Mouse (Mus musculus): ENCODE results near the gene Hoxa2. TPM values are rescaled to one million over a fixed set of nuclear protein-coding genes. Genes with fewer than 3 reads are reported as not detected.

The Hoxa2 gene
- total and polyA plus RNA-seq, 3 experiments, result 0.11 to 0.84 (median 0.21) TPM

DNA sequence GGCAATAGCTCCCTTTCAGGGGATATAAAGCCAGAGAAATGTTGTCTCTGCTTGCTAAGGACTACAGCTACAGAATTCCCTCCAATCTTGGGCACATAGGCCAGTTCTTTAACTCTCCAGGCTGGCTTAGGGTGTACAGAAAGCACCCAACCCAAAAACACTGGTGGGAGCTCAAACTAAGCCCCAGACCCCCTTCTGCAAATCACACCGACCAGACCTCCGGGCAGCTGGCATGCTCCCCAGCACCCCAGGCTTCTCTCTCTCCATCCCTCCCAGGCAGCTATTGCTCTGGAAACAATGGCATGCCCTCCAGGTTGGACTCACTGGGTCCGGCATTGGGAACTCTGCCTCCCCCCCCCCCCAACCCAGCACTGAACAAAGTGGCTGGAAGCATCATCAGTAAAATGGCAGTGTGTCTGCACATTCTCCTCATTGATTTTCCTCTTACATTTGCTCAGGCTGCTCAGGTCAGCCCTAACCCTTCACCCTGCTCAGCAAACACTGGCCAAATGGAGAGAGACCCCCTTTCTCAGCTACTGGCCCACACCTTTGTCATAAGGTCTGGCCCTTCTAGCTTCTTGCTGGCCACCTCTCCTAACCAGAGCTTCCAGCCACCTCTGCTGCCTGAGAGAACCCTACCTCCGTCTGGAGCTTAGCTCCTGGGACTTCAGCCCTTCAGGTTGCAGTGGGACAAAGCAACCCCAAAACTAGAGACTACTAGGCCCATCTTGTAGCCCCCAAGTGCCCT lies 14.5 kb upstream of the Hoxa2 start:
- Histone ChIP-seq H3K4me3 (no peak overlapping the region), H3K36me3 (ENCODE audit: control insufficient read depth, insufficient read depth, low read length) (no peaks in the 10 kb centered on the region), H3K27ac (peak overlapping the region; percentile 26), H3K9ac (ENCODE audit: low read depth, low read length) (no peak overlapping the region), H3K79me2 (replicated peaks; ENCODE audit: control insufficient read depth, insufficient read depth, low read length) (no peaks in the 10 kb centered on the region), H3K4me1 (ENCODE audit: control insufficient read depth, insufficient read depth, low read length) (no peaks in the 10 kb centered on the region), H3K27me3 (ENCODE audit: control insufficient read depth, insufficient read depth, low read length) (peaks cover 12% of the 10 kb centered on the region)
- 13% methylated on average over 4 of the region's 4 CpGs for WGBS
- DNase-seq, result no peak
- intact Hi-C loops (cut with DNase I), result no loop called here
- TF ChIP-seq CTCF (IDR thresholded peaks at IDR 0.05) (no peak), EP300 (IDR thresholded peaks at IDR 0.05; ENCODE audit: insufficient read depth, low read depth, low read length) (no peak), POLR2A (IDR thresholded peaks at IDR 0.05; ENCODE audit: insufficient read depth, low read depth, low read length) (no peak)

DNA sequence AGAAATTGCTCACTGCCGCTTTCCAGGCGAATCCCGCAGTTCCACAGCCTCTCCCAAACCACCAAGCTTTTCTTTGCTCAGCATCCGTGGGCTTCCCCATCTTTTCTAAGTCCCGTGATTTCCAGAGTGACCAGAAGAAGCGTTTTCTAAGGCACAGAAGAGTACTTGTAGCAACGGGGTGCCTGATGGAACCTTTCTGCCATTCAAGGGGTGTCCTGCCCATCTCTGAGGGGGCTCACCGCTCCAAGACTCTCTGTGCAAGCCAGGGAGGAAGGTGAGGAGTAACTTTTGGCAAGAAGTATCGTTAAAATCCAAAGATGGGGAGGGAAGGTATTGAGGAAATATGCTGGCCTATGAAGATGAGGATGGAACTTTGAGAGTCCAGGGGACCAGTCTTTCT lies 13.2 kb upstream of the Hoxa2 start:
- Histone ChIP-seq H3K4me1 (ENCODE audit: control insufficient read depth, insufficient read depth, low read length) (no peaks in the 10 kb centered on the region), H3K4me3 (no peak overlapping the region), H3K79me2 (replicated peaks; ENCODE audit: control insufficient read depth, insufficient read depth, low read length) (no peaks in the 10 kb centered on the region), H3K36me3 (ENCODE audit: control insufficient read depth, insufficient read depth, low read length) (no peaks in the 10 kb centered on the region), H3K27me3 (ENCODE audit: control insufficient read depth, insufficient read depth, low read length) (peaks cover 10% of the 10 kb centered on the region), H3K27ac (no peak overlapping the region; the same call in 1 of the 2 replicates), H3K9ac (ENCODE audit: low read depth, low read length) (no peak overlapping the region)
- intact Hi-C loops (cut with DNase I), result no loop called here
- DNase-seq, result no peak
- TF ChIP-seq EP300 (IDR thresholded peaks at IDR 0.05; ENCODE audit: insufficient read depth, low read depth, low read length) (no peak), POLR2A (IDR thresholded peaks at IDR 0.05; ENCODE audit: insufficient read depth, low read depth, low read length) (no peak), CTCF (IDR thresholded peaks at IDR 0.05) (no peak)
- 9% methylated on average over 9 of the region's 9 CpGs for WGBS

DNA sequence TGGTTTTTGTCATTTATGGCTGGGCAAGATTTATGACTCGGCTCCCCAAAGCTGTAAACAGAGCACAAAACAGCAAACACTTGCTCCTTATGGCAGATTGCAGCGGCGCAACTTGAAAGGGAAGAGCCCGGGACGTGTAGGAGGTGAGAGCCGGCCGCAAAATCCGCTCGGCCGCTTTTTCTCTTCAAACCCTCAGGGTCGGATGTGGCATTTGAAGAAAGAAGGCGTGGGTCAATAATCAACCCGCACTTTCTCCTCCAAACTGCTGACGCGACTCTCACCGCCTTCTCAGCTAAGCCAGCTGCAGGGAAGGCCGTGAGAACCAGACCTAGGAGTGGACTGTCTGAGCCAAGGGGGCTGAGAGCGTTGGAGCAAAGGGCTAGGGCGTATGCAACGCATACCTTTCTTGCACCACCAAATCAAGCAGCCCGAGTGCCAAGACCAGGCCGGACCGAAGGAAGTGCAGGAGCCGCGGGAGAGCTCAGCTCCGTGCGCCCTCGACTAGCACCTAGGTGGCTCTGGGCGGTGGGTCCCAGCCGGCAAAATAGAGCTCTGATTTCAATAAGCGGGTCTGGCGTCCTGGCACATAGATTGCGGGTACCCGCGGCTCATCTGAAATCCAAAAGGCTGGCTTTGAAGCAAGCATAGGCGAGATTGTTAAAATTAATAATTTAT lies 12.6 kb upstream of the Hoxa2 start, which contains the start of gene 5730596B20Rik:
Gene 5730596B20Rik (plus strand): TSS at position 438 of the 675 bp plus-strand sequence.
- Histone ChIP-seq H3K36me3 (ENCODE audit: control insufficient read depth, insufficient read depth, low read length) (no peaks in the 10 kb centered on the region), H3K79me2 (replicated peaks; ENCODE audit: control insufficient read depth, insufficient read depth, low read length) (no peaks in the 10 kb centered on the region), H3K4me1 (ENCODE audit: control insufficient read depth, insufficient read depth, low read length) (no peaks in the 10 kb centered on the region), H3K9ac (ENCODE audit: low read depth, low read length) (no peak within 1 kb of the TSS), H3K27me3 (ENCODE audit: control insufficient read depth, insufficient read depth, low read length) (peaks cover 13% of the 10 kb centered on the region), H3K4me3 (no peak within 1 kb of the TSS; the same call in 1 of the 2 replicates), H3K27ac (peak within 1 kb of the TSS; percentile 48)
- WGBS, result 5% methylated on average over 36 of the region's 36 CpGs
- intact Hi-C loops (cut with DNase I), result no loop called here
- no peak for DNase-seq
- TF ChIP-seq EP300 (IDR thresholded peaks at IDR 0.05; ENCODE audit: insufficient read depth, low read depth, low read length) (no peak), POLR2A (IDR thresholded peaks at IDR 0.05; ENCODE audit: insufficient read depth, low read depth, low read length) (no peak), CTCF (IDR thresholded peaks at IDR 0.05) (no peak)

DNA sequence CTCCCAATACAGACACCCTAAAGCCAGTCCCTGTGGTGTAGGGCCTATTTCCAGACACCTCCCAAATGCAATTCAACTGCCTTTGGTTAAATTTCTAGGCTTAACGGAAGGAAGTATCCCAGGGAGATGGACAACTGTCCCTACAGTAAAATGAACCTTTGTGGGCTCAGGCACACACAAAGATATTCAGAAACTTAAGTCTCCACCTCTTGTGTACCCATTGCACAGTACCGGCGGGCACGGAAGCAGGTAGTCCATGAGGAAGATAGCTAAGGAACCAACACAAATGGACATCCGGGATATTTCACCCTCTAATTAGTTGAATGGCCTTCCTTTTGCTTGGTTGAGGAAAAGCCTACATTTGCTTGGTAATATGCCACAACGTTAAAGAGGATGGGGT lies 11.8 kb upstream of the Hoxa2 start:
- peaks cover 13% of the 10 kb centered on the region for H3K27me3 ChIP-seq (ENCODE audit: control insufficient read depth, insufficient read depth, low read length)
- H3K4me3 ChIP-seq, result peak overlapping the region; percentile 34; the same call in 1 of the 2 replicates
- intact Hi-C loops (cut with DNase I), result no loop called here
- TF ChIP-seq EP300 (IDR thresholded peaks at IDR 0.05; ENCODE audit: insufficient read depth, low read depth, low read length) (no peak), POLR2A (IDR thresholded peaks at IDR 0.05; ENCODE audit: insufficient read depth, low read depth, low read length) (no peak), CTCF (IDR thresholded peaks at IDR 0.05) (no peak)
- peak overlapping the region; percentile 48 for H3K27ac ChIP-seq
- no peaks in the 10 kb centered on the region for H3K79me2 ChIP-seq (replicated peaks; ENCODE audit: control insufficient read depth, insufficient read depth, low read length)
- WGBS, result 7% methylated on average over 6 of the region's 6 CpGs
- no peaks in the 10 kb centered on the region for H3K36me3 ChIP-seq (ENCODE audit: control insufficient read depth, insufficient read depth, low read length)
- no peak for DNase-seq
- no peak overlapping the region for H3K9ac ChIP-seq (ENCODE audit: low read depth, low read length)
- H3K4me1 ChIP-seq (ENCODE audit: control insufficient read depth, insufficient read depth, low read length), result no peaks in the 10 kb centered on the region

DNA sequence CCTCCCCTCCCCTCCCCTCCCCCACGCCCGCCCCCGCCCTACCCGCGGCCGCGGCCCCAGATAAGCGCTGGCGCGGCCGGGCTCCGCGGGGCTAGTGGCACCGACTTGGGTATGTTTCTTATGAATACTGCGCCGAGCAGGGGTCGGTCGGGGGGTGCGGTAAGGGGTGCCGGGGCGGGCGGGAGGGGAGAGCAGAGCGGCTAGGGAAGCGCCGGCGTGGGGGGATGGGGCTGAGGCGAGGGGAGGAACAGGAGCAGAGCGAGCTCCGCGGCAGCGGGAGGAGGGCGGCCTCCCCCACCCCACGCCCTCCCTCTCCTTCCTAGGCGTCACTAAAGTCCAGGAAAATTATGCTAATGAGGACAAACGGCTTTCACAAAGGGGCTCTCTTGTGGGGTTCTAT lies 11.2 kb upstream of the Hoxa2 start:
- H3K4me3 ChIP-seq, result peak overlapping the region; percentile 34
- no peaks in the 10 kb centered on the region for H3K4me1 ChIP-seq (ENCODE audit: control insufficient read depth, insufficient read depth, low read length)
- H3K27ac ChIP-seq, result peak overlapping the region; percentile 38
- no peak for TF ChIP-seq EP300 (IDR thresholded peaks at IDR 0.05; ENCODE audit: insufficient read depth, low read depth, low read length)
- no peak for TF ChIP-seq POLR2A (IDR thresholded peaks at IDR 0.05; ENCODE audit: insufficient read depth, low read depth, low read length)
- TF ChIP-seq CTCF (IDR thresholded peaks at IDR 0.05), result no peak
- no peaks in the 10 kb centered on the region for H3K36me3 ChIP-seq (ENCODE audit: control insufficient read depth, insufficient read depth, low read length)
- DNase-seq, result no peak
- H3K27me3 ChIP-seq (ENCODE audit: control insufficient read depth, insufficient read depth, low read length), result peaks cover 13% of the 10 kb centered on the region
- H3K79me2 ChIP-seq (replicated peaks; ENCODE audit: control insufficient read depth, insufficient read depth, low read length), result no peaks in the 10 kb centered on the region
- WGBS, result 8% methylated on average over 21 of the region's 35 CpGs
- H3K9ac ChIP-seq (ENCODE audit: low read depth, low read length), result no peak overlapping the region
- intact Hi-C loops (cut with DNase I), result no loop called here

All from heart, adult 2 months (tissue).